Mouse (Mus musculus) stomach, embryonic 14.5 days (tissue): Measurements from ENCODE around the gene Phpt1. TPM values are rescaled to one million over a fixed set of nuclear protein-coding genes. Genes with fewer than 3 reads are reported as not detected.
A peak's percentile ranks its signal among the peaks of the same experiment; 100 is the strongest.
"Not testable (repeated sequence)": the region's sequence is repeated elsewhere in the genome, so short reads cannot be mapped to it uniquely, and the experiment has no call there.

Experiments used
- ATAC-seq: fragments of 200-750 bp; cut with Nextera tagmentation; 2 replicates; pipeline ENCODE4 v1.8.0; 2017; ENCODE audit warnings: low read depth, moderate TSS enrichment; ENCODE audit not compliant: insufficient number of reproducible peaks, insufficient read depth, low FRiP score
- H3K27ac ChIP-seq: fragments of 300-500 bp; sonication (generic); 2 replicates; pipeline ENCODE4 v1.5.1; 2014; ENCODE audit warnings: mild to moderate bottlenecking, low read length, moderate library complexity, mixed read lengths
- H3K27me3 ChIP-seq: fragments of 300-500 bp; sonication (generic); 2 replicates; pipeline ENCODE4 v1.6.1; 2014; ENCODE audit warnings: low read length, control low read depth, mixed read lengths; ENCODE audit not compliant: control insufficient read depth, insufficient read depth
- H3K36me3 ChIP-seq: fragments of 300-500 bp; sonication (generic); 2 replicates; pipeline ENCODE4 v1.6.1; 2014; ENCODE audit warnings: mild to moderate bottlenecking, control low read depth, low read length, moderate library complexity, mixed read lengths; ENCODE audit not compliant: control insufficient read depth, insufficient read depth
- H3K4me1 ChIP-seq: fragments of 300-500 bp; sonication (generic); 2 replicates; pipeline ENCODE4 v1.6.1; 2014; ENCODE audit warnings: low read length, control low read depth, mixed read lengths; ENCODE audit not compliant: control insufficient read depth, insufficient read depth
- H3K4me2 ChIP-seq: fragments of 300-500 bp; sonication (generic); replicated peaks from 2 replicates; pipeline ENCODE4 v1.6.1; 2014; ENCODE audit warnings: low read depth, low read length, control low read depth
- H3K4me3 ChIP-seq: fragments of 300-500 bp; sonication (generic); 2 replicates; pipeline ENCODE4 v1.5.1; 2014; ENCODE audit warnings: low read depth, low read length, control low read depth
- H3K9ac ChIP-seq: fragments of 300-500 bp; sonication (generic); replicated peaks from 2 replicates; pipeline ENCODE4 v1.6.1; 2014; ENCODE audit warnings: low read depth, mild to moderate bottlenecking, control low read depth, low read length, moderate library complexity, mixed read lengths
- H3K9me3 ChIP-seq: fragments of 300-500 bp; sonication (generic); 2 replicates; pipeline ENCODE4 v1.6.1; 2016; ENCODE audit warnings: low read depth, low read length, control low read depth; ENCODE audit not compliant: control insufficient read depth
- WGBS: fragments of 180-500 bp; shearing (Covaris S2); extraction: QIAGEN DNeasy Blood & Tissue Kit; methylation state at CpG from one replicate; pipeline ENCODE4 v1.1.7; 2014; 5-methylcytosine and 5-hydroxymethylcytosine counted together
- polyA plus RNA-seq: library from polyadenylated mRNA; unstranded; fragments of >200 nt; fragmentation: Nextera tagmentation; extraction: Ambion mirVana; gene quantifications from 2 replicates; pipeline ENCODE4 v1.2.1, GENCODE M21; 2014

Gene Phpt1
- polyA plus RNA-seq, 1 experiment from 2014 or later: 231 TPM

DNA sequence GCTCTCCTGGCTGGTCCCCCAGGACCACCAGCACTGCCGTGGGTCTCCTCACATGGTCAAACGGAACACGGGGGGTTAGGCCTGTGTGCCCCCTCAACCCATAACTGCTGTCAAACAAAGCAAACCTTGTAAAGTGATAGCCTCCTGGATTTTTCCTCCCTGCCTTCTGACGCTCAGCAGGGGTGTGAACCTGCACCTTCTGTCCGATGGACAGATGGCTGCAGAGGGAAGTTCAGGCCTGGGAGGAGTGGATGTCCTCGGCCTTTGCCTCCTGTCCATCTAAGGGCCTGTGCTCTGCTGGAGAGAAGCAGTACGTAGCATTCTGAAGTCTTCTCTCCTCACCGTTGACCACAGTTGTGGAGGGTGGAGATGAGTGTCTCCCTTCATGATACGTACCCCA lies 13.1 kb downstream of the Phpt1 start:
- Histone ChIP-seq H3K9ac (no peak overlapping the region), H3K36me3 (peaks cover 48% of the 10 kb centered on the region), H3K4me3 (no peak overlapping the region), H3K9me3 (no peaks in the 10 kb centered on the region), H3K4me2 (no peak overlapping the region), H3K27me3 (no peaks in the 10 kb centered on the region), H3K4me1 (peaks cover 12% of the 10 kb centered on the region), H3K27ac (no peak overlapping the region)
- WGBS: 75% methylated on average over 9 of the region's 9 CpGs
- ATAC-seq: no peak

DNA sequence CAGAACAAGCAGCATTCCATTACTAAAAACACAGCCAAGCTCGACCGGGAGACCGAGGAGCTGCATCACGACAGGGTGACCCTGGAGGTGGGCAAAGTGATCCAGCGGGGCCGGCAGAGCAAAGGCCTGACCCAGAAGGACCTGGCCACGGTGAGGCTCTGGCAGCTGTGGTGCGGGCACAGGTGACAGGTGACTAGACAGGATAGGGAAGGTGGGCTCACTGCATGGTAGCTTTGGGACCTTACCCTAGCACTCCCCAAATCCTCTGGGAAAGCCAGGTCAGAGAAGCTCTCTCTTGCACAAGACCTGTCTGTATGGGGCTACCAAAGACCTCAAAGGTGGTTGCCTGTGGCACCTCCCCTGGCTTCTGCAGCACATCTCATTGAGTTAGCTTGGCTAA lies 14.5 kb downstream of the Phpt1 start:
- peaks cover 46% of the 10 kb centered on the region for H3K36me3 ChIP-seq
- no peak for ATAC-seq

DNA sequence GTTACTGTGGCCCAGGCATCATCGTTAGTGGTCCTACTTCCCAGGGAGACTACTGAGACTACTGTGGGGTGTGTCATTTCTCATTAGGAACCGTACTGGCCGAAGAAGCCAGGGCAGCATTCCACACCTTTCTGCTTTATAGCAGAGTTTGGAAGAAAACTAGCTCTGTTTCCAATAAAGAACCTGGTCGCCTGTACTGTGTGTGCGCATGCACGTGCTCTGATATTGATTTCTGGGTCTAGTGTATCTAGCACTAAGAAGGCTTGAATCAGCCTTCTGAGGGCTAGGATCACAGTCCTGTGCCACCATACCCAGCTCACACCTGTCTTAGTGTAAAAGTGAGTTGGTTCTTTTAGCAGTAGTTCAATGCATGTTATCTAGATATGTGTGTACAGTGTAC lies 16.2 kb downstream of the Phpt1 start:
- peaks cover 16% of the 10 kb centered on the region for H3K4me1 ChIP-seq
- H3K9me3 ChIP-seq: no peaks in the 10 kb centered on the region
- no peaks in the 10 kb centered on the region for H3K27me3 ChIP-seq
- H3K36me3 ChIP-seq: peaks cover 29% of the 10 kb centered on the region
- WGBS: 66% methylated on average over 6 of the region's 6 CpGs
- H3K4me2 ChIP-seq: peak overlapping the region; percentile 96
- H3K9ac ChIP-seq: peak overlapping the region; percentile 80; the same call in 1 of the 2 replicates
- ATAC-seq: no peak
- H3K4me3 ChIP-seq: peak overlapping the region; percentile 95
- no peak overlapping the region for H3K27ac ChIP-seq

More for the DNA sequence above, 14.5 kb downstream of the Phpt1 start:
- H3K27ac ChIP-seq: no peak overlapping the region
- 93% methylated on average over 8 of the region's 8 CpGs for WGBS
- H3K4me3 ChIP-seq: no peak overlapping the region
- H3K27me3 ChIP-seq: no peaks in the 10 kb centered on the region
- peaks cover 16% of the 10 kb centered on the region for H3K4me1 ChIP-seq
- H3K4me2 ChIP-seq: no peak overlapping the region
- no peaks in the 10 kb centered on the region for H3K9me3 ChIP-seq
- no peak overlapping the region for H3K9ac ChIP-seq

DNA sequence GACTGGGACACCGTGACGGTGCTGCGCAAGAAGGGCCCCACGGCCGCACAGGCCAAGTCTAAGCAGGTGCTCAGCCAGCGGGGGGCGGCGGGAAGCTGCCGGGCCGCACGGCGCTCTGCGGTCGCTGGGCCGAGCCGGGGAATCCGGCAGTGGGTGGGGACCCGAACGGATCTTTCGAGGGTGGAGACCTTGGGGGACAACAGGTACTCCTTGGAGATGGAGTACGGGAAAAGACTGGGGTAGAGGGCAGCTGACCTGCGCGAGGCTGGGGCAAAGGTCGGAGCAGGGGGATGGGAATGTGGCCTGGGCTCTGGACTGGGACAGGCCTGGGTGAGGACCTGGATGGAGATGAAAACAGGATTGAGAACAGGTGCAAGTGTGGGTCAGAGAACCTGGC lies 17.1 kb downstream of the Phpt1 start:
- Histone ChIP-seq H3K9me3 (no peaks in the 10 kb centered on the region), H3K27ac (peak overlapping the region; percentile 55; the same call in 1 of the 2 replicates), H3K4me2 (peak overlapping the region; percentile 96), H3K27me3 (no peaks in the 10 kb centered on the region), H3K9ac (peak overlapping the region; percentile 80), H3K4me1 (peaks cover 16% of the 10 kb centered on the region), H3K36me3 (peaks cover 29% of the 10 kb centered on the region), H3K4me3 (peak overlapping the region; percentile 95)
- under 1% methylated on average over 24 of the region's 24 CpGs for WGBS
- no peak for ATAC-seq

DNA sequence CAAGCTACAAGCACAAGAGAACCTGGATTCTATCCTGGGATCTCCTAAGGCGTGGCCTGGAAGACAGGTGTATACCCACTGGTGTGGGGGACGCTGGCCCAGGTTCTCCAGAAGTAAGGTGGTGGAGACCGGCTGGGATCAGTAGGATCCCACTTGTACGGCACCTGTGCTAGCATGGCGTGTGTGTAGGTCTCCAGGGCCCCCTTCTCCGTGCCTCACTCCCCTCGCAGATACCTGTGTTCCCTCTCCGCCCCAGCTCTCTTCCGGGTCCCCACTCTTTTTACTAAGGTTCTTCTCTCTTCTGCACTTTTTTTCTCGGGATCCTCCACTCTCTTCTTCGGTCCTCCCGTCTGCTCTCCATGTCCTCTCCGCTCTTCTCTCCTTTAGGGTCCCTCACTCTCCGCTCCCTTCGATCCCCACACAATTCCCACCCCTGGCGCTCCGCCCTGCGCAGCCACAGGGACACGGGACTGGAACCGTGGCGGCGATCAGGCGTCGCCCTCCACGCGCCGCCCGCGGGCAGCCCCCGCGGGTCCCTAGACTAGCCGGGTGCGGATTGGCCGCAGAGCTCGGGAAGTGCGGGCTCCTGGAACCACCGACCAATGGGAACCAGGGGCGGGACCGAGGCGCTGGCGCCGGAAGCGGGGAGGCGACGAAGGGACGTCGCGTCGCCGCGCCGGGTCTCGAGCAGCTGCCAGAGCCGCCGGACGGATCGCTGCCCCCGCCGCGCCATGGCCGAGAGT lies 17.6 kb downstream of the Phpt1 start, which contains the start of gene Edf1:
Gene Edf1 (plus strand): TSS at position 627 of the 743 bp plus-strand sequence.
- Histone ChIP-seq H3K27me3 (no peaks in the 10 kb centered on the region), H3K9ac (peak within 1 kb of the TSS; percentile 80), H3K4me1 (peaks cover 16% of the 10 kb centered on the region), H3K4me2 (peak within 1 kb of the TSS; percentile 96), H3K27ac (peak within 1 kb of the TSS; percentile 55; the same call in 1 of the 2 replicates), H3K9me3 (no peaks in the 10 kb centered on the region), H3K36me3 (peaks cover 24% of the 10 kb centered on the region), H3K4me3 (peak within 1 kb of the TSS; percentile 95)
- WGBS: under 1% methylated on average over 61 of the region's 61 CpGs
- ATAC-seq: peak; percentile 98

DNA sequence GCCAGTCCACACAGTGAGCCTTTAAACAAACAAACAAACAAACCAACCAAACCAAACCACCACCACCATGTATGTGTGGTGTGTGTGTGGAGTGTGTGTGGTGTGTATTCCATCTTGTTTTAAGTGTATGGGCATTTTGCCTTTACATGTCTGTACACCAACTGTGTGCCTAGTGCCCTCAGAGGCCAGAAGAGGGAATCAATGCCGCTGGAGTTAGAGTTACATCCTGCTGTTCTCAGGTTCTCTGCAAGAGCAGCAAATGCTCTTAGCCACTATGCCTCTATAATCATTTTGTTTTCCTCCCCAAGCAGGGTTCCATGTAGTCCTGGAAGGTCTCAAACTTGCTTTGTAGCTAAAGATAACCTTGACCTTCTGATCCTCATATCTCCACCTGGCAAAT lies 18.7 kb downstream of the Phpt1 start:
- Histone ChIP-seq H3K4me2 (no peak overlapping the region), H3K36me3 (peaks cover 13% of the 10 kb centered on the region; the same call in 1 of the 2 replicates), H3K27ac (no peak overlapping the region), H3K4me1 (peaks cover 16% of the 10 kb centered on the region), H3K4me3 (no peak overlapping the region), H3K27me3 (no peaks in the 10 kb centered on the region), H3K9me3 (no peaks in the 10 kb centered on the region), H3K9ac (no peak overlapping the region)
- ATAC-seq: no peak
- 54% methylated on average over 1 of the region's 1 CpGs for WGBS

DNA sequence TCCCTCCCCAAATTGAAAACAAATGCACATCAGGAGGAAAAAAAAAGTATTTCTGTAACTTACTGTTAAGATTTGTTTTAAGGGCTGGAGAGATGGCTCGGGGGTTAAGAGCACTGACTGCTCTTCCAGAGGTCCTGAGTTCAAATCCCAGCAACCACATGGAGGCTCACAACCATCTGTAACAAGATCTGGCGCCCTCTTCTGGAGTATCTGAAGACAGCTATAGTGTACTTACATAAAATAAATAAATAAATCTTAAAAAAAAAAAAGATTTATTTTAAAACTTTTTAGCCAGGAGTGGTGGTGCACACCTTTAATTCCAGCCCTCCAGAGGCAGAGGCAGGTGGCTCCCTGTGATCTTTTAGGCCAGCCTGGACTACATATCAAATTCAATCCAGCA lies 19.5 kb downstream of the Phpt1 start:
- 59% methylated on average over 2 of the region's 2 CpGs for WGBS
- H3K4me3 ChIP-seq, H3K27me3 ChIP-seq, H3K36me3 ChIP-seq, H3K9ac ChIP-seq, H3K9me3 ChIP-seq, ATAC-seq, H3K4me2 ChIP-seq, H3K27ac ChIP-seq: not testable (repeated sequence)
- peaks cover 16% of the 10 kb centered on the region for H3K4me1 ChIP-seq

DNA sequence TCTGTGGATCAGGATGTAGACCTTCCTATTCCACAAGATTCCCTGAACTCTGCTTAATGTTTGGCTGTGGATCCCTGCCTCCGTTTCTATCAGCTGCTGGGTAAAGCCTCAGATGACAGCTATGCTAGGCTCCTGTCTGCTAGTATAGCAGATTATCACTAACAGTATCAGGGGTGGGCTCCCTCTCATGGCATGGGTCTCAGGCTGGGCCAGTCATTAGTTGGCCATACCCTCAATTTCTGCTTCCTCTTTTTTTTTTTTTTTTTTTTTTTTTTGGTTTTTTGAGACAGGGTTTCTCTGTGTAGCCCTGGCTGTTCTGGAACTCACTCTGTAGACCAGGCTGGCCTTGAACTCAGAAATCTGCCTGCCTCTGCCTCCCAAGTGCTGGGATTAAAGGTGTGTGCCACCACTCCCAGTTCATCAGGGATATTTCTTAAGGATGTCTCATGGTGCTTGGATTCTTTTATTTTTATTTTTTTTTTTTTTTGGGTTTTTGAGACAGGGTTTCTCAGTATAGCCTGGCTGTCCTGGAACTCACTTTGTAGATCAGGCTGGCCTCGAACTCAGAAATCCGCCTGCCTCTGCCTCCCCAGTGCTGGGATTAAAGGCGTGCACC lies 21.7 kb downstream of the Phpt1 start:
- H3K4me3 ChIP-seq, H3K27me3 ChIP-seq, H3K4me2 ChIP-seq, ATAC-seq, H3K36me3 ChIP-seq, H3K9me3 ChIP-seq, H3K9ac ChIP-seq, H3K27ac ChIP-seq, H3K4me1 ChIP-seq: not testable (repeated sequence)
- WGBS: 87% methylated on average over 4 of the region's 4 CpGs
